Mouse (Mus musculus): Measurements from ENCODE around the gene Abcb4. TPM values are rescaled to one million over a fixed set of nuclear protein-coding genes. Genes with fewer than 3 reads are reported as not detected.

The Abcb4 gene
- total and polyA plus RNA-seq, 3 experiments: 86.0 to 107 TPM; not detected in 1

DNA sequence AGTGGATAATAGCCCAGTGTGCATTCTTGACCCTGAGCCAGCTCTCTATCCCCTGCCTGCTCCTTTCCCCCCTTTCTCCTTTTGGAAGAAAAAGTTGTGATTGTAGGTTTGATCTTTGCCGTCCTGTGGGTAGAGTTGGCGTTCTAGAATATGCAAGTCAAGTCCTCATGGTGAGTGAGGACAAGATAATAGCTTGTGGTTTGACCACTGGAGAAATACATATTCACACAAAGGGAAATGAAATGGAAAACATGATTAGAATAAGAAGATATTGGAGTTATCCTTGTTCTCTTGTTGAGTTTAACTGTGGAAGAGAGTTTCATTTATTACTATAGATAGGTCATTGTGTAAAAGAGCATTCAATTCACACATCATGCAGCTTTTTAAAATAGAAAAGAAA lies 22.9 kb downstream of the Abcb4 start (continued):
- TF ChIP-seq JUND (IDR thresholded peaks at IDR 0.05; ENCODE audit: low read depth, low read length): no peak

DNA sequence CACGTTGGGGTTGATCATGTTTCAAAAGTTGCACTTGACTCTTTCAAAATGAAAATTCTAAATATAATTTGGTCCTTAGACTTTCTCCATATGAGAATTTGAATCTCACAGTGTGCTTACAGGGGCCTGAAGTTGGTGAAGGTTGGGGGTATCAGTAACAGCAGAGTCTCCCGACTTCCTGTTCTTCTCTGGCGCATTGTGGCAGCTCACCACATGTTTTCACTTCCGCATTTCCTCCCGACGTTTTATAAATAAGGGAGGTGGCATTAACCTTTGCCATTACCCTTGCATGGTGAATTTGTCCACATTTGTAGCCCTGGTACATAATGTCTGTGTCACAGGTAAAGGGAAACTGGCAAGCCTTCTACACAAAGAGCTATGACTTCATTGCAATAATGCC lies 23.6 kb downstream of the Abcb4 start:
- peak; percentile 91 for DNase-seq (ENCODE audit: low read depth, low spot score)
- no peak for TF ChIP-seq UBTF (IDR thresholded peaks at IDR 0.05; ENCODE audit: borderline replicate concordance, insufficient read depth, low read depth, low read length)
- TF ChIP-seq MYC (IDR thresholded peaks at IDR 0.05; ENCODE audit: low read depth, low read length): peak; percentile 99
- TF ChIP-seq BHLHE40 (IDR thresholded peaks at IDR 0.05; ENCODE audit: borderline replicate concordance, low read depth, low read length): no peak
- TF ChIP-seq MAZ (IDR thresholded peaks at IDR 0.05; ENCODE audit: low read depth, low read length): no peak
- TF ChIP-seq TAL1 (IDR thresholded peaks at IDR 0.05; ENCODE audit: low read length): peak; percentile 87
- TF ChIP-seq POLR2AphosphoS2 (IDR thresholded peaks at IDR 0.05; ENCODE audit: low read length): no peak
- peak; percentile 55; the same call in 1 of the 2 replicates for TF ChIP-seq GATA1 (IDR thresholded peaks at IDR 0.05; ENCODE audit: low read depth, low read length)
- no peak for TF ChIP-seq CHD2 (IDR thresholded peaks at IDR 0.05; ENCODE audit: low read length)
- peak; percentile 97 for TF ChIP-seq MXI1 (IDR thresholded peaks at IDR 0.05; ENCODE audit: low read depth, low read length)
- peak; percentile 87 to 88 for TF ChIP-seq EP300 (IDR thresholded peaks at IDR 0.05; ENCODE audit: low read depth in 1 of 2, low read length in 2 of 2)
- TF ChIP-seq RCOR1 (IDR thresholded peaks at IDR 0.05; ENCODE audit: low read depth, low read length): peak; percentile 60; the same call in 1 of the 2 replicates
- no peak for TF ChIP-seq CHD1 (IDR thresholded peaks at IDR 0.05; ENCODE audit: low read depth, low read length)
- no peak for TF ChIP-seq NRF1 (IDR thresholded peaks at IDR 0.05; ENCODE audit: insufficient read depth, low read depth, low read length, poor library complexity, severe bottlenecking)
- peak; percentile 87 for TF ChIP-seq ELF1 (IDR thresholded peaks at IDR 0.05; ENCODE audit: low read depth, low read length)
- peak; percentile 56 for TF ChIP-seq HCFC1 (IDR thresholded peaks at IDR 0.05; ENCODE audit: low read depth, low read length)
- TF ChIP-seq ETS1 (IDR thresholded peaks at IDR 0.05; ENCODE audit: low read depth, low read length): peak; percentile 86
- peak; percentile 82 for TF ChIP-seq TCF12 (IDR thresholded peaks at IDR 0.05; ENCODE audit: low read depth, low read length)
- TF ChIP-seq SIN3A (IDR thresholded peaks at IDR 0.05; ENCODE audit: low read length): peak; percentile 93
- TF ChIP-seq NELFE (IDR thresholded peaks at IDR 0.05; ENCODE audit: low read depth, low read length): no peak
- no peak for TF ChIP-seq ZNF384 (IDR thresholded peaks at IDR 0.05; ENCODE audit: low read depth, low read length)
- TF ChIP-seq MAX (IDR thresholded peaks at IDR 0.05; ENCODE audit: low read length): peak; percentile 93
- TF ChIP-seq TBP (IDR thresholded peaks at IDR 0.05; ENCODE audit: low read depth, low read length): 0 out of 2 replicates have a peak, but pooled peaks have one; percentile 16
- TF ChIP-seq JUND (IDR thresholded peaks at IDR 0.05; ENCODE audit: low read depth, low read length): 0 out of 2 replicates have a peak, but pooled peaks have one; percentile 56
- no peak for TF ChIP-seq POLR2AphosphoS5 (IDR thresholded peaks at IDR 0.05; ENCODE audit: borderline replicate concordance, low read depth, low read length)
- H3K36me3 ChIP-seq (ENCODE audit: control insufficient read depth in 1 of 2, insufficient read depth in 2 of 2, low read length in 2 of 2): peaks cover 26 to 50% of the 10 kb centered on the region in 2 experiments

More for the DNA sequence above, 23.6 kb downstream of the Abcb4 start:
- peak overlapping the region; percentile 63 for H3K27ac ChIP-seq (ENCODE audit: control insufficient read depth, low read depth, low read length)
- peaks cover 8% of the 10 kb centered on the region in 2 experiments for H3K4me1 ChIP-seq (ENCODE audit: control insufficient read depth in 1 of 2, insufficient read depth in 2 of 2, low read length in 2 of 2)
- H3K9me3 ChIP-seq (replicated peaks; ENCODE audit: insufficient read depth, low read length): no peaks in the 10 kb centered on the region
- H3K9ac ChIP-seq (ENCODE audit: control insufficient read depth, low read depth, low read length, poor library complexity, severe bottlenecking): peak overlapping the region; percentile 36; the same call in 1 of the 2 replicates
- no peak overlapping the region for H3K4me3 ChIP-seq (ENCODE audit: control insufficient read depth in 1 of 2, insufficient read depth in 1 of 2, low read depth in 2 of 2, low read length in 2 of 2)
- no peaks in the 10 kb centered on the region for H3K27me3 ChIP-seq (ENCODE audit: control insufficient read depth in 1 of 2, insufficient read depth in 2 of 2, low read length in 2 of 2)
- H3K79me2 ChIP-seq (ENCODE audit: control insufficient read depth, insufficient read depth, low read length, poor library complexity): no peaks in the 10 kb centered on the region

All from MEL (cell line).